Mouse (Mus musculus) liver, embryonic 14.5 days (tissue): Measurements from ENCODE around the gene Aar2.

Source experiments
- CTCF ChIP-seq: IDR thresholded peaks from 2 replicates; pipeline ENCODE4 v1.5.1; 2016; ENCODE audit warnings: antibody characterized with exemption, low read depth, control low read depth
- EP300 ChIP-seq: IDR thresholded peaks from 2 replicates; pipeline ENCODE4 v1.6.1; 2016; ENCODE audit warnings: antibody characterized with exemption, low read depth

DNA sequence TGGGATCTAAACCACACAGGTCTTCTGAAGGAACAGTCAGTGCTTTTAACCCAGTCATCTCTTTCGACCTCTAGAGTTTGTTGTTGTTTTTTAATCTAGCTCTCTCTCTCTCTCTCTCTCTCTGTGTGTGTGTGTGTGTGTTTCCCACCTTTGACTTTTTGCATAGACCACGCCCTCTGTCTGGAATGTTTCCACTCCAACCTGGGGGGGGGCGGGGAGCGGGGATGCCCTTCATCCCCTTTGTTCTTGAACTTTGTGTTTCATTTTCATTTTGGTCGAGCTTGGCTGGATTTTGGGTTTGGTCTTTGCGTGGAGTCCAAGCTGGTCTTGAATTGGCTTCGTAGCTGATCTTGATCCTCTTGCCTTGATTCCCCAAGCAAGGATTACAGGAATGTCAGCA, 55.2 kb downstream of the Aar2 start:
- TF ChIP-seq EP300 (no peak), CTCF (no peak)
